Mouse (Mus musculus) spleen, postnatal 14 days (tissue): Measurements from ENCODE around the gene Vash1.

ENCODE experiments used
- DNase-seq, 2 experiments: peaks; one replicate each; pipeline ENCODE4 v3.0.0; 2021 to 2022; ENCODE audit warnings: low spot score in 2 of 2

Vash1 gene

DNA sequence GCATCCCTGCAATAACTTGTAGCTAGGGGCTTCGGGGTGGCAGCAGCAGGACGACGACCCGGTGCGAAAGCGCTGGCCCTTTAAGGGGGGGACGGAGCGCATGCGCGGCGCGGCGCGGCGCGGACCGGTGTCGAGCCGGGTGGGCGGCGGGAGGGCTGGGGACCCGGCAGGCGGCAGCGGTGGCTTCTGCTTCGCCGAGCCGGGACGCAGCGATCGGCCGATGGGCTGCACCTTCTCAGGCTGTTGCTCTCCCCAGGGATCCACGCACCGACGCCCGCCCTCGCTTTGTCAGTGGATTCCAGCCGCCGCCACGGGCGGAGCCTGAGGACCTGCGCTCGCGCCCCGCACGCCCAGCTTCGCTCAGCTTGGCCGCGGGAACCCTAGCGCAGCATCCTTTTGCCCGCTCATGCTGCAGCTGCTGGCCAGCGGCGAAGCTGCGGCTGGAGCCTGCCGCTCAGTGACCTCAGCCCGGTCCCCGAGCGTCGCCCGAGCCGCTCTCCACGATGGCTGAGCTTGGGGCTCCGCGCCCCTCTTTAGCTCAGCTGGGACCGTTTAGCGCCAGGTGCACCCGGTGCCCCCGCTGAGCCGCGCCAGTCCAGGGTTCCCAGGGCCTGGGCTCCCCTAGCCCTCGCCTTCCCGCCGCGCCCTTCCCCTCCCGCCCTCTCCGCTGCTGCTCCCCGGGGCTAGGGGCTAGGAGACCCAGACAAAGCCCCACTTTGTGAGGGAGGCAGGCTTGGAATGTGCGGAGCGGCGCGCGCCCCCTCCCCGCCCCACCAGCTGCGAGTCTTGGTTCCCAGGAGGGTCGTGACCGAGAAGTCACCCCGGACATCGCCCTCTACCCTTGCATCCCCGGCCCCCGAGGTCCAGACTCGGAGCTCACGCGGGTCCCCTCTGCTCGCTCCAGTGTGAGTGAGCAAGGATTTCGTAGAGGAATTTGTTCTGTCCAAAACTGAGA is at the start of gene Vash1:
Gene Vash1 (plus strand): TSS at position 110 of the 955 bp plus-strand sequence.
- DNase-seq, result peak in 1 of 2 experiments; percentile 6

DNA sequence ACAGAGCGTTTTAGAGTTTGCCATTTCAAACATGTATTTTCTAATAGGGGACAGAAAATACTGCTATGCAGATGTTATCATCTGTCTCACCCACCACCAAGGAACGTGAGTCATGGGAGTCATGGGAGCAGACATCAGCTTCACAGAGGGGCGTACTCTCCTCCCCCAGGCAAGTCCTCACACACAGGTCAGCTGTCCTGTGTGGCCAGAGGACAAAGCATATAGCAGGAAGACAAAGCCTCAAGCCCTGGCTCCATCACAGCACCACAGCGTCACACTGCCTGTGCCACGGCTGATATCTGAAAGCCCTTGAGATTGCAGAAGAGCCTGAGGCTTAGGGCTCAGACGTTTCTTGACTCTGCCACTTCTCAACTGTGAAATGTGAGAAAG is 49.7 kb upstream of the Vash1 start:
- DNase-seq, result no peak

DNA sequence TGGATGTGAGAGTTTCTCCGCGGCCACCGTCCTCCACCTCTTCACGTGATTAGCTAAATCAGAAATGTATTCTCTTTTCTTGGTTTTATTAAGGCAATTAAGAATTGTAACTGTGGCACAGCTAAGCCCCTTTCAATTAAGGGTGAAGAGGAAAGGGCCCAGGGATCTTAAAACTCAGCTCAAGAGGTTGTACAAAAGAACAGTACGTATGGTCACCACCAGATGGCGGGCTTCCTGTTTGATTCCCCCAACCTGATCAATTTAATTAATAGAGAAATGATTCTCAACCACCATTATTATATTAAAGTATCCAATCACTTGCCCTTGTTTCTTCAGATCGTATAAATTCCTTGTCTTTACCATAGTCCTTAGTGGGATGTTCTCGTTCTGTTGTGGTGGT is 36.7 kb upstream of the Vash1 start:
- no peak for DNase-seq

- no peak for DNase-seq
Measured at GRCm38 (mm10) chr12:86644512-86645273, 33.8 kb upstream of the Vash1 start.

GRCm38 (mm10) chr12:86645494-86645893 is 33.0 kb upstream of the Vash1 start:
- no peak for DNase-seq

- DNase-seq, result no peak
Measured at GRCm38 (mm10) chr12:86646831-86647230, 31.7 kb upstream of the Vash1 start.

DNA sequence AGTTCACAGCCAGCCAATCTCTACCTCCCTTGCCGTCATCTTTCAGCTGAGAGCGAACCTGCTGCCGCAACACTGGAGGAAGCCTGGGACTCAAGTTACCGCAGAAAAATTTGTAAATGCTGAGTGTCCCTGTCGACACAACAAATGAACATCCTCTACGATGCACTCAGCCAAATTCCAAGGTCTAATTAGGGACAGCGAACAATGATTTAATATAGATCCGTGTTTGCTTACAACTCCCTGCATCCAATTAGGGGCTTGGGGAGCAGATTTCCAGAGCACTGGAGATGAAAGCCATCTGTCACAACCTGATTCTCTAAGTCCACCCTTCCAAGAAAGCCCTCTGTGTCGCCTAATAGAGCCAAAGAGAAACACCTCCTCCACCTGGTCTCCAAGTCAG is 31.2 kb upstream of the Vash1 start:
- DNase-seq, result no peak

GRCm38 (mm10) chr12:86647736-86648135 is 30.8 kb upstream of the Vash1 start:
- no peak for DNase-seq

GRCm38 (mm10) chr12:86648489-86648888 is 30.0 kb upstream of the Vash1 start:
- no peak for DNase-seq

DNA sequence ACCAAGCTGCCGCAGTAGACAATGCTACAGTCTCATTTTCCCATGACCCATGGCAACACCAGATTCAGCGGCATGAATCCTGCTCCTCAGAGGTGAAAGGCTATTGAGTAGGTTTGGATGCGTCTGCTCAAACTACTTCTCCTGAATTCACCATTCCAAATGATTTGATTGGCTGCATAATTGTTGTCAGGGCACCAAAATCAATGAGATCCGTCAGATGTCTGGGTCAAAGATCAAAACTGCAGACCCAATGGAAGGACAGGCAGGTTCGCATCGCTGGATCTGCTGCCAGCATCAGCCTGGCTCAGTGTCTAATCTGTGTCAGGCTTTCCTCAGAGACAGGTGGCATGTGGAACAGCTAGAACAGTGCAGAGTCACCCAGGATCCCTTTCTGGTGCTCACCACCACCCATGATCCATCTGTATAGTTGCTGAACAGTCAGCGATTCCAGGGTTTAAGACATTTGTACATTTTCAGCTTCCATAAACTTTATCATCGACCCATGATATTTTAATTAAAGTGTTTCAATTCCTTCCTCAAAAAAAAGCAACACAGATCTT is 27.1 kb upstream of the Vash1 start:
- no peak for DNase-seq

- DNase-seq, result peak in 1 of 2 experiments; percentile 3
Measured at GRCm38 (mm10) chr12:86652570-86653041, 25.9 kb upstream of the Vash1 start.

- DNase-seq, result no peak
Measured at GRCm38 (mm10) chr12:86659447-86659968, 19.0 kb upstream of the Vash1 start.

GRCm38 (mm10) chr12:86660466-86660865 is 18.0 kb upstream of the Vash1 start:
- no peak for DNase-seq

GRCm38 (mm10) chr12:86665656-86666055 is 12.8 kb upstream of the Vash1 start:
- no peak for DNase-seq

DNA sequence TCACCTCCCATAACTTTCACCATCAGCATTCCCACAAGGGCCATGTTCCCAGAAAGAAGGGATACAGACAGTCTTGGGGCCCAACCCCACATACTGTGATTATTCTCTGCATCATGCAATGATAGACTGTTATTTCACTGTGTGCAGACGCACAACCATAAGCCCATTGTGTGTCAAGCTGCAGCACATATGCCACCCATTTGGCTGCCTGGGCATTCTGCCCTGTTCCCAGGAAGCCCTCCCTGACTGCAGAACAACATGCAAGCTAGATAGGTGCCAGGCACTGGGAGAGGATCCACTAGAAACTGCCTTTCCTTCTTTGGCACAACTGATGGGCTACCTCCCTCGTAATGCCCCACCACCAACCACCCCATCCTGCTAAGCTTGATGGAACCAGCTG is 10.1 kb upstream of the Vash1 start:
- DNase-seq, result no peak

- DNase-seq, result no peak
Measured at GRCm38 (mm10) chr12:86672105-86672504, 6.4 kb upstream of the Vash1 start.

DNA sequence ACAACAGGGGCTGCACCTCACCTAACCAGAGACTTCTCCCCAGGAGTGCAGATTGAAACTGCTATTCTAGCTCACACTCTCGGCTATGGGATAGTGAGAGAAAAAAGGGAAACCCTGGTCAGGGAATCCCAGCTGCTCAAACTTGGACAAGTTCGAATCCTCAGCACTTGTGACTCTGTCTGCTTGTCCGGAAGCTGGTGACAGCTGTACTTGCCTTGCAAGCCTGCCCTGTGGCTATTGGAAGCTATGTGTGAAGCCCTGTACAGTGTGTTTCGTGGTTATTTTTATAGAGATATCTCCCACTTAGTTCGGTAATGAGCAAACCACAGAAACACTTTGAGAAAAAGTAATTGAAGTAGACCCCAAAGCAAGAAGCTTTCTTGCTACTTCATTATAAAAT is 6.0 kb upstream of the Vash1 start:
- no peak for DNase-seq

DNA sequence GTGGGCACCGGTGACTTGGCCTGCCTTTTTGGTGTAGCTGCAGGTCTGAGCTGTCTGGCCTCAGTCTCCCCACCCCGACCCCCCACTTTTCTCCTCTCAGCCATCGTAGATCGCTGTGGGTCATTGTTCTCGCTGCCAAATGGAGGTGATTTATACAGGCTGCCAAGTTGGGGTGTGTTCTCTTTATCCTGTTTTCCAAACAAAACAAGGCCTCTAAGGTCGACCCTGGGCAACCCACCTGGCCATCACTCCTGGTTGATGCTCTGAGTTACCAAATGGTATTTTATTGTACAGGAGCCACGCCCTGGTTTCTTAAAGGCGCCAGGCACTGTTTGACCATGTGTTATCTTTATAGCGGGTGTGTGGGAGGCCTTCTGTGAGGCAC is 1.0 kb downstream of the Vash1 start:
- no peak for DNase-seq

DNA sequence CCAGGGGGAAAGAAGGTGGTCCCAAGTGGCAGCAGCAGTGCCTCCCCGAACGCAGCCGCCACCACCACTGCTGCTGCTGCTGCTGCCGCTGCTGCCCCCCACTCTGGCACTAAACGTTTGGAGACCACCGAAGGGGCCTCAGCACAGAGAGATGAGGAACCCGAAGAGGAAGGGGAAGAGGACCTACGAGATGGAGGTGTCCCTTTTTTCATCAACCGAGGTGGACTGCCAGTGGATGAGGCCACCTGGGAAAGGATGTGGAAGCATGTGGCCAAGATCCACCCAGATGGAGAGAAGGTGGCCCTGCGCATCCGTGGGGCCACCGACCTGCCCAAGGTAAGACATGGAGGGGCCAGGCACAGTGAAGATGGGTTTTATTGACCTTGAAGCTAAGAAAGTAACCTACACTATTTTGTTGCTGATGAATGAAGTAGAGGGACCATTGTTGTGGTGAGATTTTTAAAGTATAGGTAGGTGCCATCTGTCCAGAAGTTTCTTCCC is 1.5 kb downstream of the Vash1 start:
- no peak for DNase-seq

- DNase-seq, result no peak
Measured at GRCm38 (mm10) chr12:86680591-86681193, 2.2 kb downstream of the Vash1 start.

DNA sequence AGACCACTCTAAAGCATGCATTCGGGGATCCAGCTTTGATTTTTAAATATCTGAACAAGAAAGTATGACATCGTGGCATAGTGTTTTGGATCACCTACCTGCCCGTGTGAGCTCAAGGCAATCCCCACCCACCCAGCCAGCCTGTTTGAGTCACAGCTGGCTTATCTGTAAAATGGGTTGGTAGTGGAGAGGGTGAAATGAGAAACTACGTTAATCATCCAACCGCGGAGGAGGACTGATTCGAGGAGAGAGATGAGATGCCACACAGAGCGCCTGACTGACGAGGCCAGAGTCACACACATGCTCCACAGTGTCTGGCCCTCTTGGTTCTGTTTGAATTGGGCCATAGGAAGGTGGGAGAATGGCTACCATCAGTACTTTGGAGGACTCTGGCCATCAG is 3.1 kb downstream of the Vash1 start:
- no peak for DNase-seq

GRCm38 (mm10) chr12:86682178-86682577 is 3.7 kb downstream of the Vash1 start:
- DNase-seq, result no peak
